ENCODE assay signal across 8 mouse cellular contexts in the genomic region with DNA sequence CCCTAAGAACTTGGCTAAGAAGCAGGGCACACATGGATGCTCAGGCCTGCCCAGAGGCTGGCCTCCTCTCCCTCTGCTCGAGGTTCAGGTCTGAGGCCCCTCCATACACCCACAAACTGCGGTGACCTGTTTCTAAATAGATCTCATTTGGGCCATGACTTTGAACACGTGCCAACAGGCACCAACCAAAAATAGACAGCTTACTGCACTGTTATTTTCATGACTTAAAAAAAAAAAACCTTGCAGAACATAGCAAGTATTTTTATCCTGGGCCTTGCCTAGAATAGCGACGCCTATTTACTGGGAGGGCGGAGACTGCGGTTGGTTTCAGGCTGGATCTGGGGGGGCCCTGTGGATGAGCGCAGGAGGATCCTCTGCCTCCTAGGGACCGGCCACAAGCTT. TPM values are rescaled to one million over a fixed set of nuclear protein-coding genes. Genes with fewer than 3 reads are reported as not detected.
A peak's percentile ranks its signal among the peaks of the same experiment; 100 is the strongest.
DNase-seq lines count a peak whose midpoint lies in the region; ATAC-seq and TF ChIP-seq lines count a peak whose summit lies in the region.

No protein-coding gene starts in this region.

- no peaks in the 10 kb centered on the region for H3K36me3 ChIP-seq in midbrain, embryonic 10.5 days
- H3K36me3 ChIP-seq in hindbrain, postnatal 0 days (ENCODE audit: insufficient read depth, low read length), result no peaks in the 10 kb centered on the region

- 52% methylated on average over 9 of the region's 9 CpGs for WGBS in midbrain, embryonic 10.5 days
- WGBS in hindbrain, postnatal 0 days, result 54% methylated on average over 9 of the region's 9 CpGs

- H3K4me3 ChIP-seq in midbrain, embryonic 10.5 days, result no peak overlapping the region
- no peak overlapping the region for H3K4me3 ChIP-seq in hindbrain, postnatal 0 days (ENCODE audit: low read length)

- H3K9me3 ChIP-seq in midbrain, embryonic 10.5 days (replicated peaks), result no peaks in the 10 kb centered on the region
- H3K9me3 ChIP-seq in hindbrain, postnatal 0 days (ENCODE audit: low read length), result no peaks in the 10 kb centered on the region

- no peak overlapping the region for H3K4me2 ChIP-seq in hindbrain, postnatal 0 days (ENCODE audit: low read depth, low read length)

- H3K4me1 ChIP-seq in midbrain, embryonic 10.5 days, result peaks cover 7% of the 10 kb centered on the region
- H3K4me1 ChIP-seq in hindbrain, postnatal 0 days (ENCODE audit: insufficient read depth, low read length), result no peaks in the 10 kb centered on the region; the same call in 1 of the 2 replicates

- DNase-seq in left cerebral cortex, adult 18-20 months (ENCODE audit: low spot score in 2 of 2), result peak; percentile 23 to 25
- DNase-seq in left cerebral cortex, adult 11 months (ENCODE audit: low spot score), result no peak
- DNase-seq in heart, postnatal 14 days, result peak; percentile 44 to 66
- peak; percentile 42 for DNase-seq in right cerebral cortex, postnatal 14 days
- no peak for DNase-seq in midbrain, embryonic 10.5 days (ENCODE audit: low spot score)
- DNase-seq in hindbrain, postnatal 0 days (ENCODE audit: low spot score), result no peak
- DNase-seq in ovary, postnatal 36 days (ENCODE audit: low spot score), result no peak

- intact Hi-C loops in heart, postnatal 14 days (cut with DNase I), result no loop called here

- H3K9ac ChIP-seq in hindbrain, postnatal 0 days (replicated peaks; ENCODE audit: low read length), result no peak overlapping the region

- TF ChIP-seq CTCF in hindbrain, postnatal 0 days (IDR thresholded peaks at IDR 0.05; ENCODE audit: low read depth), result no peak

- H3K27me3 ChIP-seq in midbrain, embryonic 10.5 days (ENCODE audit: low read depth, poor library complexity, severe bottlenecking), result no peaks in the 10 kb centered on the region
- H3K27me3 ChIP-seq in hindbrain, postnatal 0 days (ENCODE audit: insufficient read depth, low read length), result no peaks in the 10 kb centered on the region

- H3K27ac ChIP-seq in midbrain, embryonic 10.5 days (replicated peaks), result no peak overlapping the region
- no peak overlapping the region for H3K27ac ChIP-seq in hindbrain, postnatal 0 days

- ATAC-seq in common myeloid progenitor, adult 5-6 weeks (replicated peaks; ENCODE audit: low read depth, poor library complexity, severe bottlenecking), result peak; percentile 73
- ATAC-seq in hindbrain, postnatal 0 days, result no peak

RNA-seq across cellular contexts. Expression of a gene that starts 18.0 kb away (rescaled TPM):
- 10 to 100 TPM; 79.3 to 88.2 TPM for total RNA-seq in left cerebral cortex, adult 18-20 months (2021)
- 68.9 and 70.8 TPM in 2 replicates for total RNA-seq in common myeloid progenitor, adult 5-6 weeks (2017)
- total RNA-seq in heart, postnatal 14 days (2021), result 100 to 1,000 TPM; 106 to 112 TPM
- 114 and 123 TPM in 2 replicates for polyA plus RNA-seq in midbrain, embryonic 10.5 days (2016; fragmentation: Nextera tagmentation; extraction: Ambion mirVana)
- total RNA-seq in hindbrain, postnatal 0 days (2014; rRNA removed), result 204 and 218 TPM in 2 replicates
- 86.1 and 90.5 TPM in 2 replicates for polyA plus RNA-seq in hindbrain, postnatal 0 days (2015; fragmentation: Nextera tagmentation; extraction: Ambion mirVana)

Comparison
In these comparisons a context has a peak if more than half of its experiments do, and no peak if none do; other contexts are left out.
1. DNase-seq: peak in left cerebral cortex, adult 18-20 months (2 of 2), heart, postnatal 14 days (2 of 2) and right cerebral cortex, postnatal 14 days (single experiment); none in left cerebral cortex, adult 11 months (single experiment), midbrain, embryonic 10.5 days (single experiment), hindbrain, postnatal 0 days (single experiment) and ovary, postnatal 36 days (single experiment).